Mouse (Mus musculus): Measurements from ENCODE around the gene Fkbp7.

Gene Fkbp7

DNA sequence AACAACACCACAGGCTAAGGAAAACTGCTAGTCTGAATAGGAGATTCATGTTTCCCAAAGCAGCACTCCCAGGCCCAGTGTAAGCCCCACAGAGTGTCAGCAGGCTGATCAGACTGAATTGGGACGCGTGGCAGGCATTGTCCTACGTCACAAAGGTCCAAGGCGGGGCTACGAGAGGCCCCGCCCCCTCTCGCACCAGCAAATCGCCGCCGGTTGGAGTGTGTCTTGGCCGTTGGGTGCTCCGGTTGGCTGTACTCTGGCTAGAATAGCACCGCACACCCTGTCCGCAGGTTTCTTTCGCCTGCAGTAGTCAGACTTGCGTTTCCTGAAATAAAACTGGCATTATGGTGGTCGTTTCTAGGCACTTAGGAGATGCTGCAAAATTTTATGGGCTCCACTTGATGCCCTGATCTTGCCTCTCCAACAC lies at the start of gene Fkbp7:
Gene Fkbp7, minus strand, starts transcription at position 151 of the 427 bp plus-strand sequence.
- CTCF ChIA-PET = no interaction called here
- POLR2A ChIA-PET = interaction anchor here in 3 of 4 experiments (1.0 to 2.5 kb wide), 6 partner anchors 8 to 25 kb away, joined by 4 to 20 read pairs (median 8); partner anchors contain the start of genes Pjvk (in 1 of the 3) and Prkra (in 1 of the 3)

DNA sequence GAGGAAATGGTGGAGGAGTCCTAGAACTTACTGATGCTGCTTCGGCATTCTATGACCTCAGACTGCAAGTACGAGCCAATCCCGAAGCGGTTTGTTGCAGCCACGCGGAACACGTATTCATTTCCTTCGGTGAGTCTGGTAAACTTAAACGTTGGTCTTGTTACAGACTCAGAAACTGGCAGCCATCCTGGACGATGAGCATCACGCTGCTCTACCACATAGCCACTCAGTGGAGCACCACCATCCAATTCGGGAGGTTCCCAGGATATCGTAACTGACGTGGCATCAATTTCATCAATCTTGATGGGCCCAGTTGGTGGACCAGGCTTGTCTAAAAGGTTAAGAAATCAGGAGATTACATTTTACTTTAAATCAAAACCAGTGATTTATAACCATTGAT lies 46.7 kb upstream of the Fkbp7 start:
- CTCF ChIA-PET = no interaction called here
- POLR2A ChIA-PET = no interaction called here

DNA sequence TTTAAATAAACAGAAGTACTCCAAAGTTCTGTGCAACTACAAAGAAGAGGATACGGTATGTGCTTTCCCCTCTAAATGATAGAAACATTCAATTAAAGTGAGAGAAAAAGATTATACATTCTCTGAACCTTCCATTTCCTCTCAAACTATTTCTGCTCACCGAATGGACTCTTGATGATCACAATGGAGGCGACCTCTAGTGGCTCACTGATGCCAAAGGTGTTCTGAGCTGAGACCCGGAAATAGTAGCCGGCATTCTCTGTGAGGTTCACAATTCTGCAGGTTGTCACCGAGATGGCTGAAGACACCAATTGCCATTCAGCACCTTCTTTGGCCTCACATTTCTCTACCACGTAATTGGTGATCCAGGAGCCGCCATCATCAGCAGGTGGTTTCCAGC lies 42.1 kb upstream of the Fkbp7 start:
- POLR2A ChIA-PET = interaction anchor here in 2 of 4 experiments (0.8 to 2.0 kb wide), 4 partner anchors 12 to 67 kb away, joined by 3 to 4 read pairs (median 4); partner anchors contain the start of genes Pjvk (in 1 of the 2) and Prkra (in 1 of the 2)
- CTCF ChIA-PET = interaction anchor here in 3 of 4 experiments (0.5 to 2.2 kb wide), 6 partner anchors 10 to 401 kb away, joined by 3 to 8 read pairs (median 4); no protein-coding TSS in a partner anchor

DNA sequence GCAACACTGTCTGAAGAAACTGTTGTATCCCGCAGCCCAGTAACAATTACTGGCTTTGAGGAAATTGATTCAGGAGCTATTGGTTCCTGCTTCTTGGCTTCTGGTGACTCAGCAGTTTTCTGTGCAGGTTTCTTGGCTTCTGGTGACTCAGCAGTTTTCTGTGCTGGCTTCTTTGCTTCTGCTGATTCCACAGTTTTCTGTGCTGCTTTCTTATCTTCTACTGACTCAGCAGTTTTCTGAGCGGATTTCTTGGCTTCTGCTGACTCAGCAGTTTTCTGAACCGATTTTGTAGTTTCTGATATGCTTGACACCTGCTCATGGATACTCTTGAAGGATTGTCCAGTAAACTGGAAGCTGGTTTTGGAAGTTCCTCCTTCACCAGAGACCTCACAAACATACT lies 35.6 kb upstream of the Fkbp7 start:
- ChIA-PET CTCF (interaction anchor here in 1 of 4 experiments (1.2 kb wide), 1 partner anchor 9 kb away, joined by 3 read pairs; no protein-coding TSS in a partner anchor), POLR2A (interaction anchor here in 1 of 4 experiments (1.2 to 2.3 kb wide), 2 partner anchors 10 to 61 kb away, joined by 4 to 10 read pairs; partner anchors contain the start of genes Pjvk and Prkra)

DNA sequence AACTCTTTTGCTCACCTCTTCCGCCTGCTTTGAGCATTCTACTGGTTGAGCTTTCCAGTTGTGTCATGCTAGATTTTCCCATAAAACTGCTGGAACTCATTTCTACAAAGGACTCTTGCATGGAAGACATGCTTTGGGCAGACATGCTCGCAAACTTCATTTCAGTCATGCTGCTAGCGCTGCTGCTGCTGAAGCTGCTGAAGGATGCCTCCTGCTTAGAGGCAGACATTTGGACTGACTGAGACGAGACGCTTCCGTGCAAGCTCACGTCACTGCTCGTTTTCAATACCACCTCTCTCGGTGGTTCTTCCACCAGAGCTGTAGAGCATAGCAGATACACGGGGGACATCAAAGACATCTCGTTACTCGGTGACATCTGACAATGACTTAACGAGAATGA lies 32.7 kb upstream of the Fkbp7 start:
- POLR2A ChIA-PET = no interaction called here
- CTCF ChIA-PET = interaction anchor here in 1 of 4 experiments (0.8 kb wide), 1 partner anchor 154 kb away, joined by 3 read pairs; no protein-coding TSS in a partner anchor

DNA sequence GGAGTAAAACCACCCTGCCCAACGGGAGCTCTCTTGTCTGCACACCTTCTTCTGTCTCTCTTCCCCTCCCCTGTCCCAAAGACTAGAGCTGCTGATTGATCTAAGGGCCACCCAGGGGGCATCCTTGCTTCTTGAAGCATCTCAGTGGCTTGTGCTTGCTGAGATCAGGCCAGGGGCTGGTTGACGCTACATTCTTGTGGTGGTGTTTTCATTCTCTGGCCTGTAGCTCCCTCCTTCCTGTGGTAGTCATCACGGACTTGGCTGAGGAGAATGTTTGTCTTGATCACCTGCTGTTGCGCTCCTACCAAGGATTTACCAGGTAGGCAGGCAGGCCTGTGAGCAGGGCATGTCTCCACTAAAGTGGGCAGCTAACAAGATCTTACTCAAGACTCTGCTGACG lies 29.8 kb upstream of the Fkbp7 start:
- ChIA-PET CTCF (interaction anchor here in 1 of 4 experiments (0.5 kb wide), 1 partner anchor 45 kb away, joined by 7 read pairs; no protein-coding TSS in a partner anchor), POLR2A (interaction anchor here in 2 of 4 experiments (1.2 kb wide), 2 partner anchors 12 to 55 kb away, joined by 4 read pairs; partner anchors contain the start of genes Pjvk (in 1 of the 2) and Prkra (in 1 of the 2))

DNA sequence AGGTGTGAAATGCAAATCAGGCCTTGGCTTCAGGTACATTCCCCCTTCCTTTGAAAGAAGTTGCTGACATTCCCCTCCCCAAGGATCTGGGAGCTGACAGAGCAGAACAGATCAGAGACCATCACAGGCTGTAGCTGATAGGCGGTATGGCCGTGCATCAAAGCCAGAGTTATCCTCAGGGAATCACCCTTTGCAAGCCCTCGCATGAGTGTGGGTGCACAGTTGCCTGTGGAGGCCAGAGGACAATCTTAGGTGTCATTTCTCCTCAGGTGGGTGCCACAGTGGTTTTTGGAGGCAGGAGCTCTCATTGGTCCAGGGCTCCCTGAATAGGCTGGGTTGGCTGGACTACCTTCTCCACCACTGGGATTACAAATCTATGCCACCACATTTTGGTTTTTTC lies 29.3 kb upstream of the Fkbp7 start:
- ChIA-PET CTCF (interaction anchor here in 1 of 4 experiments (0.6 kb wide), 1 partner anchor 499 kb away, joined by 3 read pairs; no protein-coding TSS in a partner anchor), POLR2A (interaction anchor here in 2 of 4 experiments (0.9 to 1.2 kb wide), 3 partner anchors 12 to 54 kb away, joined by 3 to 4 read pairs (median 4); partner anchors contain the start of genes Pjvk (in 1 of the 2) and Prkra (in 1 of the 2))

DNA sequence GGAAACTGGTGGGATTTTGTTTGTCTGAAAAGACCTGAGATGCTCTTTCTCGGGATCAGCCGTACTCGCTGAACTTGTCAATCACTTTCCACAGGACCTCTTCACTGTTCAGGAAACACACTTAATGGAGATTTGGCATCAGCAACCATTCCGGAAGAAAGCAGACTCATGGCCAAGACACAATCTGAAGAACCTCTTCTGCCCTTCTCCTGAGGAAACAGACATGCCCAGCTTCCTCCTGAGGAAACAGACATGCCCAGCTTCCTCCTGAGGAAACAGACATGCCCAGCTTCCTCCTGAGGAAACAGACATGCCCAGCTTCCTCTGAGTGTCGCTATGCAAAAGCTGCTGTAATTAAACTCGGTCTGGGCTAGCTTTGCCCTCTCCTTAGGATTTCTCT lies 22.4 kb upstream of the Fkbp7 start:
- POLR2A ChIA-PET = interaction anchor here in 1 of 4 experiments (0.7 kb wide), 1 partner anchor 8 kb away, joined by 3 read pairs; no protein-coding TSS in a partner anchor
- CTCF ChIA-PET = no interaction called here

DNA sequence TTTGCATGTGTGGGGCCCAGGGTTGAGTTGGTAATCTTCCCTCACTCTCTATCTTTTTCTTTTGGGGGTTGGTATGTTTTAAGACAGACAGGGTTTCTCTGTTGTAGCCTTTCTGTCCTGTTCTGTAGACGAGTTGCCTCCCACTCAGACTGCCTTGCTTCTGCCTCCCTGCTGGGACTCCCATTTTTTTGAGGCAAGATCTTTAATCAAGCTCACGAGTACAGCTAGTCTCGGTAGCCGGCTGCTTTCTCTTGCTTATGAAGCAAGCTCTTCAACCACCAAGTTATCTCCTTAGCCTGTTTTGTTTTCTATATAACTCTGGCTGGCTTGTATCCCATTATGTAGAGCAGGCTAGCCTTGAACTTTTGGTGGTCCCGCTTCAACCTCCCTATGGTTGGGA lies 20.8 kb upstream of the Fkbp7 start:
- POLR2A ChIA-PET = interaction anchor here in 1 of 4 experiments (1.0 kb wide), 1 partner anchor 9 kb away, joined by 3 read pairs; no protein-coding TSS in a partner anchor
- CTCF ChIA-PET = no interaction called here

DNA sequence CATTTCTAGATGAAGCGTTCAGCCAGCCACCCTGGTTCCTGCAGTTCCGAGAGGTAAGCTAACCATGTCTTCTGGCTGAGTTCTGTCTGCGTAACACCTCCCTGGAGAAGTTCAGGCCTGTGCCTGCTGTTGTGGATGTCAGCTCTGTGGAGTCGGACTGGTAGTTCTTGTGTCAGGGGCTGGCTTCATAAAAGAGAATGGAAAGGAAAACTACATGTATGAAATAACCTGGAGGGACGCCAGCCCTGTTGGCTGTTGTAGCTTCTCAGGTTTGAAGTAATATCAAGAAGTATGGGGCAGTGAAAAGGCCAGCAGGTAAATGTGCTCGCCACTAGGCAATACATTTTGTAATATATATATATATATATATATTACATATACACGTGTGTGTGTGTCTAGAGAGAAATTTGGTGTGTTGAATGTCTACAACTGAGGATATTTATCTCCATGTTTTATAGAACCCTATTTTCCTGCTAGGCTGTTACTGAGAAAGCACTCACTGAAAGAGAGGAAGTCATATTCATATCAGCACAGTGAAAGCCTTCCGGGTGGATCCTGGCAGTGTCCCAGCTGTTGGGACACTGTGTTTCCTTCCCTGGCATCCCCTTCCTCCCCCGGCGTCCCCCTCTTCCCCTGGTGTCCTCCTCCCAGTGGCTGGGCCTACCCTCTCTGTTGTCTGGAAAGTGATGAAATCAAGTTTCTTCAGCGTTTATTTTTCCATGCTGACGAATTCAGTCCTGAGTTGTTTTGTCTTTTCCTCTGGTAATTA lies 17.7 kb upstream of the Fkbp7 start:
- ChIA-PET POLR2A (interaction anchor here in 2 of 4 experiments (1.0 to 4.3 kb wide), 3 partner anchors 9 to 14 kb away, joined by 3 to 15 read pairs (median 3); no protein-coding TSS in a partner anchor), CTCF (interaction anchor here in 1 of 4 experiments (0.6 kb wide), 1 partner anchor 422 kb away, joined by 4 read pairs; no protein-coding TSS in a partner anchor)

DNA sequence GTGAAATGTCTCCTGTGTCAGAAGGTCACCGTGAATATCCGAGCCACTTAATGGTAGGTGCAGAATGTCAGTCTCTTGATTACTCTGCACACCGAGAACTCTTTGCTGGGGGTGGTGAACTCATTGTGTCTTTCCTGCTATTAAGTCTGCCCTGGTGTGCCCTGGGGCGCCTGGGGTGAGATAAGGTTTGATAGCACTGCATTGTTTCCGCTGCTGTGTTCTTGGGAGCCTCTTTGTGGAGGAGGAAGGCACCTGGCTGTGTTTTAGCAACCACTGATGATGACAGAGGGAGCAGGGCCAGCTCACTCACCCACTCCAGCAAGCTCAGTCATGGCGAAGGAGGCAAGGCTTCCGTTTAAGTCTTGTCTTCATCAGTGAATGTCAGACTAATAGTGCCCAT lies 15.2 kb upstream of the Fkbp7 start:
- ChIA-PET CTCF (no interaction called here), POLR2A (interaction anchor here in 2 of 4 experiments (0.6 to 4.3 kb wide), 5 partner anchors 11 to 14 kb away, joined by 3 to 19 read pairs (median 3); no protein-coding TSS in a partner anchor)

DNA sequence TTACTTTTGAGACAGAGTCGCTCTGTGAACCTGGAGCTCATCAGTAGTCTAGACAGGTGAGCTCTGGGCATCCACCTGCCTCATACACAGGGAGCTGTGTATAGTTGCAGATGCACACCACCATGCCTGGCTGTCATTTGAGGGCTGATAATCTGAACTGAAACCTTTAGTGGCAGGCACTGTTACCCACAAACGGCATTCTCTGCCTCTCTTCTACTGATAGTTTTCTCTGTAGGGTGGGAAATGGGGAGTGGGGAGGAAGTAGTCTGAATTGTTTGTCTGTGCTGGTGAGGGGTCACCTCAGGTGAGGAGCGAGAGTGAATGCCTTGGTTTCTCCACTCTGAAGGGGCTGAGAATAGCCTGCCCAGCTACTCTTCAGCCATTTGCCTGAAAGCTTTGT lies 14.7 kb upstream of the Fkbp7 start:
- ChIA-PET CTCF (interaction anchor here in 1 of 4 experiments (0.5 kb wide), 1 partner anchor 13 kb away, joined by 6 read pairs; no protein-coding TSS in a partner anchor), POLR2A (interaction anchor here in 3 of 4 experiments (0.6 to 4.3 kb wide), 4 partner anchors 10 to 13 kb away, joined by 3 to 19 read pairs (median 9); no protein-coding TSS in a partner anchor)

DNA sequence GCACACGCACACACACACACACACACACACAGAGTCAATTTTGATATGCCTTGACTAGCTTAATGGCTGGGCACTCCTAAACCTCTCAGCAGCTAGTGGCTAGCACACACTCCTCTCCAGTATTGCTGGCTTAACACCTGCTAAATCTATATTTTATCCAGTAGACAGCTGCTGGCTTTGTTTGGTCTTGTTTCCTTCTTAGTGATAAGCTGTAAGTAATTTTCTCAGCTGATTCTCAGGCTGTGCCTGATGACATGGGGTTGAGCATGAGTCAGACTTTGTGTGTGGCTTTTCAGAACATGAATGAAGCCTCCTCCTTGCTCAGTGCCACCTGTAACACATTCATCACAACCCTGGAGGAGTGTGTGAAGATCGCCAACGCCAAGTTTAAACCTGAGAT lies 14.1 kb upstream of the Fkbp7 start:
- ChIA-PET CTCF (interaction anchor here in 1 of 4 experiments (0.9 kb wide), 1 partner anchor 13 kb away, joined by 3 read pairs; no protein-coding TSS in a partner anchor), POLR2A (interaction anchor here in 3 of 4 experiments (0.7 to 4.3 kb wide), 4 partner anchors 10 to 13 kb away, joined by 3 to 19 read pairs (median 9); no protein-coding TSS in a partner anchor)

DNA sequence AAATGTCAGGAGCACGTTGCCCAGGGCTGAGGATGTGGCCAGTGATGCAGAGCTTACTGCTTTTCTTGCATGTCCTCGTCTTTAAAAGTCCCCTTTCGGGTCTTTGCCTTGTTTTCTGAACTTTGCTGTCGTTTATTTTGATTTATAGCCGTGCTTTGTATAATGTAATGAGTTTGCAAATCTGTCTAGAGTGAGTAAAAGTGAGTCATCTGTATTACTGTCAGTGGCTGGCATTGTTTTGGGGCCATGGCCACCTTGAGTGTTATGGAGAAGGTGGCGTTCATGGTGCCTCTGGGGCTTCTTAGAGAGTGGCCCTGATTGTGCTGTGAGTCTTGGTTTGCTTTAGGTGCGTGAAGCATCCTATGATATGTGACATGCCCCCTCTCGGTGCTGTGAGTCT lies 9.4 kb upstream of the Fkbp7 start:
- CTCF ChIA-PET = no interaction called here
- POLR2A ChIA-PET = interaction anchor here in 1 of 4 experiments (1.6 kb wide), 1 partner anchor 34 kb away, joined by 4 read pairs; the partner anchor contains the start of genes Pjvk and Prkra

DNA sequence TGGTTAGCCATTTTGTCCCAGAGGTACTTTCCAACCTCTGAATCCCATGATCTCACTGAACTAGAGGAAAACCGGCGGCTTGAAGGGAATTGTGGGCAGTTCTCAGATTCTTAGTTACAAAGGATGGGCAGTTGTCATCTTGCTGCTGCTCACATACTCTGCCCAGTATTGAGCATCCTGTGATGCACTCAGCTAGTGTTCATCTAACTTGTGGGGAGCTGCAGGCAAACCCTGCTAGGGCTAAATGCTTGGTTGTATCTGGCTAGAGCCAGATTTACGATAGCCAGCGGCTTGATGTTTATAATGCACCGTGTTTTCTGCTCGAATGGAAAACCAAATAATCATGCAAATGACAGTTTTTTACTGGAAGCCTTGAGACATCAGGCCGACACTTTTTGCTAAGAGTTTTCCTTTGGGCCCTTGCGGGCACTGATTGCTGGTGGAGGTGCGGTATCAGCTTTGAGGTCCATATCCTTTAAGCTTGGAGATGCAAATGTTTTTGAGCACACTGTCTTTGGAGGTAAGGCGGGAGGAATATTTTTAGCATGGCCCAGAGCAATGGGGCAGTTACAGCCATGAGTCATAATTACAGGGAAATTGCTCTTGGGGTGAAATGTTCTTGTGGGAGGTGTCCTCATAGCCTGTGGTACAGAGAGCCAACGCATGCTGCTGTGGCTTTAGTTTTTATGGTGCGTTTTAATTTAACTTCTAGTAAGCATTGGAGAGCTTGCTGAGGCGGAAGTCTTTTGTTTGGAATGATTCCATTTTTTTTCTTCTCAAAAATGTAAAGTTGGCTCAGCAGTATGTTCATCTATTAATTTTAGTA lies 3.7 kb upstream of the Fkbp7 start:
- POLR2A ChIA-PET = interaction anchor here (0.6 to 3.7 kb wide), 21 partner anchors 8 to 909 kb away, joined by 3 to 19 read pairs (median 3); partner anchors contain the start of genes Pjvk (in 1 of the 4), Prkra (in 1 of the 4) and Rbm45 (in 1 of the 4)
- CTCF ChIA-PET = interaction anchor here in 1 of 4 experiments (0.8 kb wide), 1 partner anchor 489 kb away, joined by 3 read pairs; no protein-coding TSS in a partner anchor

DNA sequence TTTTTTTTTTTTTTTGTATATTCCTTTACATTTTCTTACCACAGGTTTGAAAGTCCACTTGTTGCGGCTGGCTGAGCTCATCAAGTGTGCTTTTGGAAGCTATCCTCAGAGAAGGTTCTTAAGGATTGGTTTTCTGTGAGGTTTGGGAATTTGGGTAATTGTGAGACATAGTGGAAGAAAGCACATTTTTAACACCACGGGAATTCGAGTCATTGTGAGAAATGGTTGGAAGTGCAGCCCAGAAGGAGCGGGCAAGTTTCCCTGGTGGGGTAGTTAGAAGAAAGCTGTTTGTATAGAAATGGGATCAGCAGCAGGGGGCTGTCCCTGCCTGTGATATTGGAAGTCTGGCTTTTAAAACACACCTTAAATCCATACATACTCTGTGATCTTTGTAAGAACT lies 3.0 kb upstream of the Fkbp7 start:
- POLR2A ChIA-PET = interaction anchor here (0.6 to 3.7 kb wide), 17 partner anchors 9 to 910 kb away, joined by 3 to 19 read pairs (median 4); partner anchors contain the start of genes Cyct (in 1 of the 4), Pjvk (in 1 of the 4) and Prkra (in 1 of the 4)
- CTCF ChIA-PET = interaction anchor here in 2 of 4 experiments (0.5 to 0.8 kb wide), 2 partner anchors 111 to 488 kb away, joined by 3 to 15 read pairs; no protein-coding TSS in a partner anchor

DNA sequence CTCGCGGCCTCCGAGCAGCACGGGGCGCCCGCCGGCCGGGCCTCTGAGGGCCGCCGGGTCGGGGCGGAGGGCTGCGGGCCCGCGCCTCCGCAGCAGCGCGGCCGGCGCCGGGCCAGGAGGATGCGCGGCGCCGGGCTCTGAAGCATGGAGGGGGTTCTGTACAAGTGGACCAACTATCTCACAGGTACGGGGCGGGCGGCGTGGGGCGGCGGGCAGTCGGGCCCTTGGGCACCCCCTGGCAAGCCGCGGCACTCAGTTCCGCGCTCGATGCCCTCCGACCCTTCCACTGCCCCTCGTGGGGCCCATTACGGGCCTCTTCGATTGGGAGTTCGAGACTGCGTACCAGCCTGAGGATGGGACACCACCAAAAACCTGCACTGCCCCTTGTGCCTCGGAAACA lies 2.5 kb upstream of the Fkbp7 start:
- ChIA-PET POLR2A (interaction anchor here (0.7 to 3.7 kb wide), 17 partner anchors 10 to 911 kb away, joined by 3 to 20 read pairs (median 4); partner anchors contain the start of genes Pjvk (in 2 of the 4), Prkra (in 2 of the 4), Cyct (in 1 of the 4) and Rbm45 (in 1 of the 4)), CTCF (interaction anchor here in 2 of 4 experiments (0.5 to 0.8 kb wide), 2 partner anchors 112 to 488 kb away, joined by 3 to 15 read pairs; no protein-coding TSS in a partner anchor)
